Mouse (Mus musculus): Measurements from ENCODE around the gene Mme.

- TF ChIP-seq CTCF (IDR thresholded peaks at IDR 0.05; ENCODE audit: borderline replicate concordance, control insufficient read depth, extremely low read depth, insufficient read depth, low read length, poor library complexity), result no peak
- no peak for TF ChIP-seq POLR2A (IDR thresholded peaks at IDR 0.05; ENCODE audit: control insufficient read depth, extremely low read depth, insufficient read depth, low read length, poor library complexity)
These were observed 107.6 kb downstream of the Mme start for GRCm38 (mm10) chr3:63348893-63349426.
